Mouse (Mus musculus) hindbrain, embryonic 10.5 days (tissue): ENCODE data around the gene Ces3b. TPM values are rescaled to one million over a fixed set of nuclear protein-coding genes. Genes with fewer than 3 reads are reported as not detected.
"Not testable (repeated sequence)": the region's sequence is repeated elsewhere in the genome, so short reads cannot be mapped to it uniquely, and the experiment has no call there.

Source experiments
- DNase-seq: peaks from one replicate; pipeline ENCODE4 v3.0.0-alpha.2; 2017; ENCODE audit warnings: low spot score
- H3K27ac ChIP-seq: fragments of 300-500 bp; sonication (generic); 2 replicates; pipeline ENCODE4 v1.5.1; 2016; ENCODE audit warnings: mild to moderate bottlenecking, moderate library complexity
- H3K27me3 ChIP-seq: fragments of 300-500 bp; sonication (generic); 2 replicates; pipeline ENCODE4 v1.6.1; 2016; ENCODE audit warnings: mild to moderate bottlenecking; ENCODE audit not compliant: poor library complexity, insufficient read depth, severe bottlenecking
- H3K36me3 ChIP-seq: fragments of 300-500 bp; sonication (generic); 2 replicates; pipeline ENCODE4 v1.6.1; 2016; ENCODE audit warnings: mild to moderate bottlenecking, moderate library complexity
- H3K4me1 ChIP-seq: fragments of 300-500 bp; sonication (generic); replicated peaks from 2 replicates; pipeline ENCODE4 v1.6.1; 2016; ENCODE audit warnings: mild to moderate bottlenecking
- H3K4me3 ChIP-seq: fragments of 300-500 bp; sonication (generic); 2 replicates; pipeline ENCODE4 v1.5.1; 2016; ENCODE audit warnings: mild to moderate bottlenecking, moderate library complexity
- H3K9me3 ChIP-seq: fragments of 300-500 bp; sonication (generic); 2 replicates; pipeline ENCODE4 v1.6.1; 2016; ENCODE audit warnings: mild to moderate bottlenecking, moderate library complexity
- whole genome bisulfite sequencing: fragments of 180-500 bp; shearing (Covaris S2); methylation state at CpG from one replicate; pipeline ENCODE4 v1.1.7; 2016; 5-methylcytosine and 5-hydroxymethylcytosine counted together
- polyA plus RNA-seq: library from polyadenylated mRNA; unstranded; fragments of >200 nt; fragmentation: Nextera tagmentation; extraction: Ambion mirVana; gene quantifications from 2 replicates; pipeline ENCODE4 v1.2.1, GENCODE M21; 2016

Gene Ces3b
- polyA plus RNA-seq: not detected in 2 replicates

GRCm38 (mm10) chr8:105083449-105084050, at the start of gene Ces3b:
Ces3b (plus strand) TSS chr8:105083753.
- Histone ChIP-seq H3K9me3 (no peaks in the 10 kb centered on the region), H3K27me3 (no peaks in the 10 kb centered on the region)

GRCm38 (mm10) chr8:105043510-105043909, 40.0 kb upstream of the Ces3b start:
- DNase-seq: no peak
- no peaks in the 10 kb centered on the region for H3K9me3 ChIP-seq

More at GRCm38 (mm10) chr8:105083449-105084050, at the start of gene Ces3b:
- 78% methylated on average over 7 of the region's 7 CpGs for WGBS
- Histone ChIP-seq H3K36me3 (no peaks in the 10 kb centered on the region), H3K4me1 (no peaks in the 10 kb centered on the region), H3K4me3 (no peak within 1 kb of the TSS), H3K27ac (no peak within 1 kb of the TSS)
- no peak for DNase-seq

GRCm38 (mm10) chr8:105045824-105046401, 37.6 kb upstream of the Ces3b start:
- Histone ChIP-seq H3K4me1 (no peaks in the 10 kb centered on the region), H3K9me3 (no peaks in the 10 kb centered on the region), H3K27me3 (no peaks in the 10 kb centered on the region), H3K36me3 (no peaks in the 10 kb centered on the region), H3K27ac (no peak overlapping the region), H3K4me3 (no peak overlapping the region)
- 90% methylated on average over 3 of the region's 3 CpGs for WGBS
- DNase-seq: no peak

More at GRCm38 (mm10) chr8:105043510-105043909, 40.0 kb upstream of the Ces3b start:
- no peaks in the 10 kb centered on the region for H3K27me3 ChIP-seq
- no peaks in the 10 kb centered on the region for H3K4me1 ChIP-seq
- H3K27ac ChIP-seq: no peak overlapping the region
- no peaks in the 10 kb centered on the region for H3K36me3 ChIP-seq
- 78% methylated on average over 1 of the region's 1 CpGs for WGBS
- H3K4me3 ChIP-seq: no peak overlapping the region

DNA sequence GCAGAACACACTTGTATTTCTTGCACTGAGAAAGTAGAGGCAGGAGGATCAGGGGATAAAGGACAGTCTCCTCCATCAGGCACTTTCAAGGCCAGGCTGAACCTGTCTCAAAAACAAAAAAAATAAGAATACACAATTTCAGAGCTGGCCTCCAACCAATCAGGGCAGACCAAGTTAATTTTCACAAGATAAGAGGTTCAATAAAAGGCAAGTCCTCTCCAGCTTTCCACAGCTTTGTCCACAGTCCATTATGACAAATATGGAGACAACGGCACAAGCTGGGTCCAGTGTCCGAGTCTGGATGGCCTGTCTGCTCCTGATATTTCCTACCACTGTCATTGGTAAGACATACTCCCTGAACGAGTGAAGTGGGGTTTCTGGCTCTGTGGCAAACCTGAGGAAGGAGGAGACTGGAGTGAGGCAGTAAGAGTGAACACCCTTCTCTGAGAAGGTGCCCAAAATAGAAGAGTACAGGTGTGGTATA, 35.1 kb upstream of the Ces3b start, which contains the start of gene Ces3a:
Gene Ces3a (plus strand): TSS at position 231 of the 484 bp plus-strand sequence.
- H3K9me3 ChIP-seq: no peaks in the 10 kb centered on the region
- no peak within 1 kb of the TSS for H3K4me3 ChIP-seq
- 75% methylated on average over 3 of the region's 3 CpGs for WGBS
- no peaks in the 10 kb centered on the region for H3K36me3 ChIP-seq
- H3K27me3 ChIP-seq: no peaks in the 10 kb centered on the region
- DNase-seq: no peak
- H3K27ac ChIP-seq: no peak within 1 kb of the TSS
- H3K4me1 ChIP-seq: no peaks in the 10 kb centered on the region

DNA sequence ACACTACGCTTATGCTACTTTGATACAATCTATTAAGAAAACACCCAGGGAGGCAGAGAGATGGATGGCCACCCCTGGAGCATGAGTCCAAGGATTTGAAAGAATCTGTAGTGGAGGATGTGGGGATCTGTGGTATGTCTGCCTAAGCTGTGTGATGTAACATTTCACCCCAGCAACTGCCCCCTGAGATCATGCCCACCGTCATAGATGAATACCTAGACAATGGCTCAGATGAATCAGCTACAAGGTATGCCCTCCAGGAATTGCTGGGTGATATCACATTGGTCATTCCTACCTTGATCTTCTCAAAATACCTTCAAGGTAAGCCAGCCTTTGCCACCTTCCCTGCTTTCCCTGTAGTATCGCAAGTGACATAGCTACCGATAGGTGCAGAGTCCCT, 27.3 kb upstream of the Ces3b start:
- Histone ChIP-seq H3K9me3 (no peaks in the 10 kb centered on the region), H3K27ac (no peak overlapping the region), H3K27me3 (no peaks in the 10 kb centered on the region), H3K4me3 (no peak overlapping the region), H3K36me3 (no peaks in the 10 kb centered on the region), H3K4me1 (no peaks in the 10 kb centered on the region)
- WGBS: 92% methylated on average over 4 of the region's 4 CpGs
- DNase-seq: no peak

DNA sequence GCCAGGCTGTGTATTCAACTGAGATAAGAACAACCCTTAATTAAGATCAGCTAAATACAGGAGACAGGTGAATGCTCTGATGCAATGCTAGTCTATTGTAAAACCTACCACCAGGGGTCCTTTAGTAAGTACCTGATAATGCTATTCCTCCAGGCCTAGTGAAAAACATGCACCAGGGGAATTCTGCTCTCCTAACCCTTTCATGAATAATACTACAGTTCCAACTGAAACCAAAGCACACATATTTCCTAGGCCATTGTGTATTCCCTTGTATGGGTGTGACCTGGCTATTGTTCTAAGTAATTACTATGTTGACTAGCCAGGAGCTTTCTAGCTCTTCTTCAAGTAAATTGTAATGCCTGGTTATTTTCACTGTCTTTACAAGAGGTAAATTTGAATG, 23.5 kb upstream of the Ces3b start:
- no peaks in the 10 kb centered on the region for H3K27me3 ChIP-seq
- no peaks in the 10 kb centered on the region for H3K9me3 ChIP-seq
- H3K4me1 ChIP-seq: no peaks in the 10 kb centered on the region
- DNase-seq: no peak
- no peak overlapping the region for H3K4me3 ChIP-seq
- H3K36me3 ChIP-seq: no peaks in the 10 kb centered on the region
- H3K27ac ChIP-seq: no peak overlapping the region

DNA sequence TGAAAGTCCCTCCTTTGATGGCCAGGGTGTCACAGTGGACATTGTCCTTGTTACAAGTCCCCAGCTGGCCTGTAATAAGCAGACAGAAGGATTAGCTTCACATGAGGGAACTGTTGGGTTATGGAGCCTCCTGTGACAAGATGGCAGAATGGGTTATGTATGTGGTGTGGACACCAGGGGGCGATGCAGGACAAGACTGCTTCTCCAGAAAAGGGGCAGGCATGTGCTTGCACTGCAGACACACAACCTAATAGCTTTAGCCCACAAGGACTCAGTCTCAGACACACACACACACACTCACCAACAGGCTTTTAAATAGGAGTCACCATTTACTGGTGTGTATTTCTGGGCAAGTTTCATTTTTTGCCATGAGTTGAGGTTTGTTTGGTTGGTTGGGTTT, 16.8 kb upstream of the Ces3b start:
- no peaks in the 10 kb centered on the region; the same call in 1 of the 2 replicates for H3K27me3 ChIP-seq
- peak; percentile 61 for DNase-seq
- WGBS: 15% methylated on average over 1 of the region's 1 CpGs

DNA sequence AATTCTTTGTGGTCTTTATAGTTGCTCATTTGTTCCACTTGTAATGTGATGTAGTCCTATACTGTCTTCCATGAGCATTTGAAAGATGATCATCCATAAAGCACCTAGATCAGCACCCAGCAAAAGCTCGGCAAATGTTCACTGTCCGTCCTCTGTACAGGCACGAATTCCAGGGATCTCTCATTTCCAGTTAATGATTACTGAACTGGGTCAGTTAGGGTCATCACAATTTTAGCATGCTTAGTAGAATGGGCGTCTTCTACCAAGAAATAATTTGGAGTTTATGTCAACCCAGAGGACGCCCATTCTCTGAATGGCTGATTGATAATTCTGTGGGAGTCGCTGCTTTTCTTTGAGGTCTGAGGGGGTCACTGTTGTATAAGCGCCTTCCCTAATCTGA, 15.6 kb upstream of the Ces3b start:
- DNase-seq, H3K27ac ChIP-seq, H3K4me1 ChIP-seq, H3K4me3 ChIP-seq, H3K27me3 ChIP-seq, H3K9me3 ChIP-seq, H3K36me3 ChIP-seq: not testable (repeated sequence)
- WGBS: 79% methylated on average over 7 of the region's 7 CpGs

More for the DNA sequence above, 16.8 kb upstream of the Ces3b start:
- Histone ChIP-seq H3K4me1 (no peaks in the 10 kb centered on the region), H3K9me3 (no peaks in the 10 kb centered on the region), H3K27ac (no peak overlapping the region), H3K36me3 (no peaks in the 10 kb centered on the region), H3K4me3 (no peak overlapping the region)

DNA sequence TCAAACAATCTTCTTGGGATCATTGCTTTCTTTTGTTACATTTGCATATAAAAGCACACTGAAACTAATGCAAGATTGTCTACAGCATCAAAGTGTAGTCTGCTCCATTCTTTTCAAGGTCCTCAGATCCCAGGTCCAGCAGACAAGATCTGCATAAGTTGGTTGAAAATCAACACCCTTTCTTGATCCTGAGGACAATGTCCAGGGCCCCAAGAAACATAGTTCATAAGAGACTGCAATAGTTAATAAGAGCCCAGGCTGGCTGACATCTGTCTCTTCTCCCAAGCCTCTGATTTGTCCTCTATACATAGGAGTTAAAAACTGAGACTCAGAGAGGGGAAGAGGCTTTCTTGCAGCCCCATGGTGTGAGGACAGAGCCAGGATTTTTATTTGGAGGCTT, 14.6 kb upstream of the Ces3b start:
- Histone ChIP-seq H3K36me3 (no peaks in the 10 kb centered on the region), H3K9me3 (no peaks in the 10 kb centered on the region)

GRCm38 (mm10) chr8:105076601-105077000, 7.0 kb upstream of the Ces3b start:
- H3K27me3 ChIP-seq: no peaks in the 10 kb centered on the region
- 93% methylated on average over 4 of the region's 4 CpGs for WGBS
- no peak for DNase-seq
- no peaks in the 10 kb centered on the region for H3K36me3 ChIP-seq
- H3K4me3 ChIP-seq: no peak overlapping the region
- no peak overlapping the region for H3K27ac ChIP-seq
- no peaks in the 10 kb centered on the region for H3K4me1 ChIP-seq
- 0 out of 2 replicates have a peak, but pooled peaks cover 4% of the 10 kb centered on the region for H3K9me3 ChIP-seq

More for the DNA sequence above, 14.6 kb upstream of the Ces3b start:
- H3K4me1 ChIP-seq: no peaks in the 10 kb centered on the region
- no peak for DNase-seq
- no peaks in the 10 kb centered on the region; the same call in 1 of the 2 replicates for H3K27me3 ChIP-seq
- no peak overlapping the region for H3K27ac ChIP-seq
- H3K4me3 ChIP-seq: no peak overlapping the region

GRCm38 (mm10) chr8:105077071-105077470, 6.5 kb upstream of the Ces3b start:
- Histone ChIP-seq H3K27me3 (no peaks in the 10 kb centered on the region), H3K4me1 (no peaks in the 10 kb centered on the region), H3K4me3 (no peak overlapping the region), H3K9me3 (0 out of 2 replicates have a peak, but pooled peaks cover 4% of the 10 kb centered on the region), H3K27ac (no peak overlapping the region), H3K36me3 (no peaks in the 10 kb centered on the region)
- WGBS: 77% methylated on average over 6 of the region's 6 CpGs
- DNase-seq: no peak

- Histone ChIP-seq H3K4me1 (no peaks in the 10 kb centered on the region), H3K27ac (no peak overlapping the region), H3K9me3 (0 out of 2 replicates have a peak, but pooled peaks cover 4% of the 10 kb centered on the region), H3K36me3 (no peaks in the 10 kb centered on the region), H3K27me3 (no peaks in the 10 kb centered on the region), H3K4me3 (no peak overlapping the region)
- 86% methylated on average over 5 of the region's 5 CpGs for WGBS
- no peak for DNase-seq
Measured at GRCm38 (mm10) chr8:105078591-105078990, 5.0 kb upstream of the Ces3b start.

DNA sequence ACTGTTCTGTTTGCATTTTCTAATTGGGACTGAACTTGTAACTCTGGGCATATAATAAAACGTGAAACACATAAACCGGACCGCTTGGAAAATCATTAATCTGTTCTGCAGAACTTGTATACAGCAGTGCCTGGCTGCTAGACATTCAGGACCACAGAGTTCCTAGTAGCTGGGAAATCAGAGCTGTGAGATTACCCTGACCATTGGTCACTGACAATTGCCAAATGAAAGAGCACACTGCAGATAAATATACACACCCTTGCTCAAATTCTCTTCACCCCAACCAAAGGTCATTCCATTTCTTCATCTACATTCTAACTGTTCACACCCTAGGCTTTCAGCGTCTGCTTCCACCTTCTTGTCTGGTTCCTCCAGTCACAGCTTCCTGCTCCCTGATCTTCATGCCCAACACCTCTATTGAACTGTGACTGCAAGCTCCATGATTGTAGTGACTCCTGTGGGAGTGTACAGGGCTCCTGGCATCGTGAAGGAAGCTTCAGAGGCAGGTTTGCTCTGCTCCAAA, 2.7 kb upstream of the Ces3b start:
- H3K36me3 ChIP-seq: no peaks in the 10 kb centered on the region

More for the DNA sequence above, 2.7 kb upstream of the Ces3b start:
- 0 out of 2 replicates have a peak, but pooled peaks cover 4% of the 10 kb centered on the region for H3K9me3 ChIP-seq
- DNase-seq: no peak
- no peak overlapping the region for H3K27ac ChIP-seq
- no peaks in the 10 kb centered on the region for H3K4me1 ChIP-seq
- 73% methylated on average over 5 of the region's 5 CpGs for WGBS
- H3K4me3 ChIP-seq: no peak overlapping the region
- no peaks in the 10 kb centered on the region for H3K27me3 ChIP-seq
